Mouse (Mus musculus): ENCODE data around the gene Gpsm2.
"Not testable (repeated sequence)": the region's sequence is repeated elsewhere in the genome, so short reads cannot be mapped to it uniquely, and the experiment has no call there.

Gene Gpsm2

DNA sequence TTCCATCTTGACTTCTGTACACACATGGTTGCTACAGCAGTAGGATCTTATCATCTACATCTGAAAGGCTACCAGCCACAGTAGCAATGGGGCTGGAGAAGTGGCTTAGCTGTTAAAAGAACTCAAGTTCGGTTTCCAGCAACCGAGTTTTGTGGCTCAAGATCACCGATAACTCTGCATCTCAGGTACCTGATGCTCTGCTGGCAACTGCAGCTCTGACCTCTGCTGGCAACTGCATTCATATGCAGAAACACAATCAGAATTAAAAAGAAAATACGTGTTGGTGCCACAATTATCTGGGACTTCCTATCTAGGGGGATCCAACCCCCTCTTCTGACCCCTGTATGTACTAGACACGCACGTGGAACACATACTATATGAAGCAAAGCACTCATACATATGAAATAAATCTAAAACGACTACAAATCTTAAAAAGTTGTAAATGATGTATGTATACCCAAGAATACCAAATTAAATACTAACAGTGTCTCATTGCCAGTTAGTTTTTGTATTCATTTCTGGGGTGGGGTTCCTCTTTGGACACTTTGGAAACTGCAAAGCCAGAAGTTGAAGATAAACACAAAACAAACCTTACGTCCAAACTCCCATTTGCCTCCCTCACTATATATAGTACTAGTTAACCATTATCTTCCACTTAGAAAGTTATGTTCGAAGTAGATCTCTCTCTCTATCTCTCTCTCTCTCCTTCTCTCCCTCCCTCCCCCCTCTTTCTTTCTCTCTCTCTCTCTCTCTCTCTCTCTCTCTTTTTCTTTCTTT, 69.1 kb downstream of the Gpsm2 start:
- peak; percentile 18 for DNase-seq

DNA sequence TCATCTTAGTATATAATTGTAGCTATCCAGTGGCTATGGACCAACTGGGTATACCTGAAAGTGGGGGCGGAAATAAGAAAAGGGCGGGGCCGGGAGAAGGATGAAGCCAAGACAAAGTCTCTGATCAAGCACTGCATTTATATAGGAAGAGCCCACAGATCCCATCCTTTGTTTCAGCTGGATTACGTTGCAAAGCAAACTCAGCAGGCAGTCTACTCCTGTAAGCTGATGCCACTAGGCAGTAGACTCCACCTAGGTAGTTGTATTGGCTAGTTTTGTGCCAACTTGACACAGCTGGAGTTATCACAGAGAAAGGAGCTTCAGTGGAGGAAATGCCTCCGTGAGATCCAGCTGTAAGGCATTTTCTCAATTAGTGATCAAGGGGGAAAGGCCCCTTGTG, 74.4 kb downstream of the Gpsm2 start:
- not testable (repeated sequence) for DNase-seq

DNA sequence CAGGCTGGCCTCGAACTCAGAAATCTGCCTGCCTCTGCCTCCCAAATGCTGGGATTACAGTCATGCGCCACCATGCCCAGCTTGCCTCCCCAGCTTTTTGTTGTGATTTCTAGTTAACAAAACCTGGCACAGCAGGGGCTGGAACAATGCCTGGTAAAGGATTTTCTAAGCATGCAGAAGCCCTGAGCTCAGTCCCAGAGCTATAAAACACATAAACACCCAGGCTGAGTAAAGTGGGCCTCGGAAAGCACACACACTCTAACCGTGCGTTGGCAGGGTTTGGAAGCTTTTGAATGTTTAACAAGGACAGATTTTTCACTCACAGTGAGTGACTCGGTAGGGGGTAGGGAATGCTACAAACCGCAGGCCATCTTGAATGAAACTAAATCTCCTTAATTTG, 76.1 kb downstream of the Gpsm2 start:
- no peak for DNase-seq

DNA sequence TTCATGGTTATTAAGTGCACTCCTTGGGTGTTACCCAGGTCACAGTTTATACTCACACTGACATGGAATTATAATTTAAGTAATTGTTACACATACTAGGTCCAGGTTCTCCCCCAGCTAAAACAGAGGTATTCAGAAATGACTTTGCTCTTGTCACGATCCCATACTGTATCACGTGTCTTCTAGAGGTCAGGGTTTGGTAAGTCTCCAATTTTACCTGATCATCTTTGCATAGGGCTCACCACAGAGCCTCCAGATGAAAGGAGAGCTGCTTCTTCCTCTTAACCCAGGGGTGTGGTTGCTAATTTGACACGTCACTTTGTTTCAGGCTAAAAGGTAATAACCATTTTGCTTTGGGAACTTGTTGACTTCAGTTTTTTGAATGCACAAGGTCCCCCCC, 77.3 kb downstream of the Gpsm2 start:
- DNase-seq = no peak

DNA sequence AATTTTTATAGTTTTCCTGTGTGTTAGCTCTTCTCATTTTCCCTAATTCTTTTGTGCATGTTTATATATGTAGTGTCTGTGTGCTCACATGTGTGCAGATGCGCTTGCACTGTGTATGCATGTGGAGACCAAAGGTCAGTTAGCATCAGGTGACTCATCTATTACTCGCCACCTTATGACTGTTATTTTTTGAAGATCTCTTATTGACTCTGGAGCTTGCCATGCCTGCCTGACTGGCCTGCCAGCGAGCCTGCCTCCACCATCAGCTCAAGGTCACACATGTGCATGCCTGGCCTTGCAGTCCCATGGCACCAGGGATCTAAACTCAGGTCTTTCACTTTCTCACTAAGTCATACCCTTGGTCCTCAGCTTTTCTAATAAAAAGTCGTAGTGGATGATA, 81.1 kb downstream of the Gpsm2 start:
- DNase-seq = no peak

DNA sequence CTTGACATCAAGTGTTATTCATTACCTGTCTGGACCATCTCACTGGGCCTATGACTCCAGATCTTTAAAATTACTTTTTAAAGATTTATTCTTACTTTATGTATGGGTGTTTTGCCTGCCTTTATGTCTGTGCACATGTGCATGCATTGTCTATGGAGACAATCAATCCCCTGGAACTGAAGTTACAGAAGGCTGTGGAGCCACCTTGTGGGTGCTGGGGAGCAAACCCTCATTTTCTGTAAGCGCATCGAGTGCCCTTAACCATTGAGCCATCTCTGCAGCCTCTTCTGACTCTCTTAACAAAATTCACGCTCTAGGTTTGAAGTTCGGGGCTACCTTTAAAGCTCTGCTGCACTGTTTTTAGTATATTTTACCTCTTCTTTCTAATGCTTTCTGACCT, 82.7 kb downstream of the Gpsm2 start:
- peak; percentile 19 for DNase-seq

DNA sequence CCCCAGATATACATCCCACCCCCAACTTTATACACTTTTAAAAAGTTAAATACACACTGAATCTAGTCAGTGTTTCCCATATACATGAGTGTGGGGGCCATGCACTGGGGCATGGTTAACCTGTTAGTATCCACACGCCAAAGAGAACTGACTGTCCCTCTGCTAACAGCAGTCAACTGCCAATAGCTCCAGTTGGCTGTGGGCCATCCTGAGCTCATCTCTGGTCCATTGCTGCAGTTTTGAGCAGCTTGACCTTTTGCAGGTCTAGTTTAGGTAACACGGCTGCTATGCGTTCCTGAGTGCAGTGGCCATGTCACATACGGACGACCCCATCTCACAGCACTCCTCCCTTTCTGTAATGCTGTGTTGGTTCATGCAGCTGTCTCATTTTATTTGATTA, 87.3 kb downstream of the Gpsm2 start:
- no peak for DNase-seq

All from retina, postnatal 1 day (tissue).